Mouse (Mus musculus): ENCODE data around the gene Gstp2.

- TF ChIP-seq POLR2A (IDR thresholded peaks at IDR 0.05; ENCODE audit: low read depth, low read length) (no peak), CTCF (IDR thresholded peaks at IDR 0.05; ENCODE audit: extremely low read depth, insufficient read depth, insufficient read length, insufficient replicate concordance) (no peak)
Measured at GRCm38 (mm10) chr19:4084984-4085383, 39.2 kb upstream of the Gstp2 start.
